Mouse (Mus musculus) MEL (cell line): Measurements from ENCODE around the gene Ankrd44. TPM values are rescaled to one million over a fixed set of nuclear protein-coding genes. Genes with fewer than 3 reads are reported as not detected.

Experiments
- DNase-seq: peaks from one replicate; pipeline ENCODE4 v3.0.0; 2011; ENCODE audit warnings: low read depth, low spot score
- H3K27ac ChIP-seq: 2 replicates; pipeline ENCODE4 v1.5.1; 2012; ENCODE audit warnings: low read depth, mild to moderate bottlenecking, control low read depth, low read length, moderate library complexity; ENCODE audit not compliant: control insufficient read depth
- H3K27me3 ChIP-seq, 2 experiments: fragments of 150-350 bp in 1 of 2; sonication (generic) in 1 of 2; 2 replicates each; pipeline ENCODE4 v1.6.1; 2012; ENCODE audit warnings: low read length in 2 of 2, mild to moderate bottlenecking in 2 of 2, improper control_type of control experiment in 1 of 2, moderate library complexity in 1 of 2; ENCODE audit not compliant: insufficient read depth in 2 of 2, control insufficient read depth in 1 of 2
- H3K36me3 ChIP-seq, 2 experiments: 2 replicates each; pipeline ENCODE4 v1.6.1; 2012 to 2014; ENCODE audit warnings: low read length in 2 of 2, improper control_type of control experiment in 1 of 2, inconsistent platforms in 1 of 2, mild to moderate bottlenecking in 1 of 2; ENCODE audit not compliant: insufficient read depth in 2 of 2, control insufficient read depth in 1 of 2
- H3K4me1 ChIP-seq, 2 experiments: fragments of 150-350 bp in 1 of 2; sonication (generic) in 1 of 2; 2 replicates each; pipeline ENCODE4 v1.6.1; 2012; ENCODE audit warnings: low read length in 2 of 2, improper control_type of control experiment in 1 of 2, mild to moderate bottlenecking in 1 of 2; ENCODE audit not compliant: insufficient read depth in 2 of 2, control insufficient read depth in 1 of 2
- H3K4me3 ChIP-seq, 2 experiments: fragments of 150-350 bp in 1 of 2; sonication (generic) in 1 of 2; 2 replicates each; pipeline ENCODE4 v1.5.1; 2012; ENCODE audit warnings: low read depth in 2 of 2, low read length in 2 of 2, mild to moderate bottlenecking in 2 of 2, moderate library complexity in 2 of 2, control low read depth in 1 of 2, improper control_type of control experiment in 1 of 2; ENCODE audit not compliant: control insufficient read depth in 1 of 2, insufficient read depth in 1 of 2
- H3K79me2 ChIP-seq: 2 replicates; pipeline ENCODE4 v1.6.1; 2012; ENCODE audit warnings: mild to moderate bottlenecking, low read length, moderate library complexity; ENCODE audit not compliant: control insufficient read depth, poor library complexity, insufficient read depth
- H3K9ac ChIP-seq: 2 replicates; pipeline ENCODE4 v1.6.1; 2012; ENCODE audit warnings: low read depth, mild to moderate bottlenecking, control low read depth, low read length, moderate library complexity; ENCODE audit not compliant: control insufficient read depth, poor library complexity, severe bottlenecking
- H3K9me3 ChIP-seq: fragments of 150-350 bp; sonication (generic); replicated peaks from 2 replicates; pipeline ENCODE4 v1.6.1; 2012; ENCODE audit warnings: mild to moderate bottlenecking, low read length, improper control_type of control experiment, moderate library complexity; ENCODE audit not compliant: insufficient read depth
- BHLHE40 ChIP-seq: IDR thresholded peaks from 2 replicates; pipeline ENCODE4 v1.6.1; 2012; ENCODE audit warnings: low read depth, mild to moderate bottlenecking, inconsistent platforms, low read length, improper control_type of control experiment, borderline replicate concordance
- CHD2 ChIP-seq: IDR thresholded peaks from 2 replicates; pipeline ENCODE4 v1.6.1; 2011; ENCODE audit warnings: low read length, improper control_type of control experiment
- ELF1 ChIP-seq: IDR thresholded peaks from 2 replicates; pipeline ENCODE4 v1.6.1; 2014; ENCODE audit warnings: low read depth, mild to moderate bottlenecking, inconsistent platforms, low read length, improper control_type of control experiment, moderate library complexity
- GABPA ChIP-seq: IDR thresholded peaks from 2 replicates; pipeline ENCODE4 v1.6.1; 2012; ENCODE audit warnings: low read depth, mild to moderate bottlenecking, inconsistent platforms, low read length, improper control_type of control experiment, moderate library complexity
- HCFC1 ChIP-seq: IDR thresholded peaks from 2 replicates; pipeline ENCODE4 v1.6.1; 2012; ENCODE audit warnings: low read depth, mild to moderate bottlenecking, inconsistent platforms, low read length, improper control_type of control experiment, moderate library complexity
- JUND ChIP-seq: IDR thresholded peaks from 2 replicates; pipeline ENCODE4 v1.6.1; 2011; ENCODE audit warnings: low read depth, mild to moderate bottlenecking, improper control_type of control experiment, low read length
- MAFK ChIP-seq: IDR thresholded peaks from 2 replicates; pipeline ENCODE4 v1.6.1; 2011; ENCODE audit warnings: low read depth, mild to moderate bottlenecking, low read length, improper control_type of control experiment, borderline replicate concordance
- MAX ChIP-seq: IDR thresholded peaks from 2 replicates; pipeline ENCODE4 v1.6.1; 2011; ENCODE audit warnings: low read length, improper control_type of control experiment
- MAZ ChIP-seq: IDR thresholded peaks from 2 replicates; pipeline ENCODE4 v1.6.1; 2012; ENCODE audit warnings: low read depth, mild to moderate bottlenecking, inconsistent platforms, low read length, improper control_type of control experiment
- MEF2A ChIP-seq: IDR thresholded peaks from 2 replicates; pipeline ENCODE4 v1.6.1; 2014; ENCODE audit warnings: low read depth, mild to moderate bottlenecking, inconsistent platforms, low read length, improper control_type of control experiment; ENCODE audit not compliant: poor library complexity, insufficient replicate concordance, severe bottlenecking; ENCODE audit errors: extremely low read depth
- MXI1 ChIP-seq: IDR thresholded peaks from 2 replicates; pipeline ENCODE4 v1.6.1; 2011; ENCODE audit warnings: mild to moderate bottlenecking, low read depth, low read length, improper control_type of control experiment
- RAD21 ChIP-seq: IDR thresholded peaks from 2 replicates; pipeline ENCODE4 v1.6.1; 2011; ENCODE audit warnings: mild to moderate bottlenecking, low read depth, low read length, improper control_type of control experiment
- RCOR1 ChIP-seq: IDR thresholded peaks from 2 replicates; pipeline ENCODE4 v1.6.1; 2012; ENCODE audit warnings: low read depth, mild to moderate bottlenecking, inconsistent platforms, low read length, improper control_type of control experiment
- TAL1 ChIP-seq: IDR thresholded peaks from 2 replicates; pipeline ENCODE4 v1.6.1; 2012; ENCODE audit warnings: mild to moderate bottlenecking, inconsistent platforms, low read length, moderate library complexity, mixed read lengths
- TCF12 ChIP-seq: IDR thresholded peaks from 2 replicates; pipeline ENCODE4 v1.6.1; 2014; ENCODE audit warnings: low read depth, mild to moderate bottlenecking, inconsistent platforms, low read length, improper control_type of control experiment, moderate library complexity
- USF2 ChIP-seq, 2 experiments: IDR thresholded peaks; 2 replicates each; pipeline ENCODE4 v1.6.1; 2011 to 2012; ENCODE audit warnings: improper control_type of control experiment in 2 of 2, low read length in 2 of 2, borderline replicate concordance in 1 of 2, inconsistent platforms in 1 of 2, low read depth in 1 of 2, mild to moderate bottlenecking in 1 of 2; ENCODE audit not compliant: insufficient read depth in 1 of 2
- ZC3H11A ChIP-seq: IDR thresholded peaks from 2 replicates; pipeline ENCODE4 v1.6.1; 2012; ENCODE audit warnings: low read depth, mild to moderate bottlenecking, inconsistent platforms, low read length, improper control_type of control experiment
- ZKSCAN1 ChIP-seq: IDR thresholded peaks from 2 replicates; pipeline ENCODE4 v1.6.1; 2012; ENCODE audit warnings: low read depth, mild to moderate bottlenecking, inconsistent platforms, low read length, improper control_type of control experiment, moderate library complexity
- polyA plus RNA-seq, 2 experiments: library from polyadenylated mRNA; stranded (reverse) in 1 of 2; unstranded in 1 of 2; fragments of >175 nt in 1 of 2; fragments of >200 nt in 1 of 2; gene quantifications; 2 replicates each; pipeline versions ENCODE4 v1.2.1 to v1.2.4; 2012; ENCODE audit warnings: low replicate concordance in 2 of 2, low read depth in 1 of 2; ENCODE audit not compliant: insufficient read length in 2 of 2, insufficient read depth in 1 of 2, missing spikeins in 1 of 2
- total RNA-seq: library from RNA; depleted of rRNA; stranded (reverse); fragments of 300-350 nt; gene quantifications from 2 replicates; pipeline ENCODE4 v1.2.3, GENCODE M21; 2012

Ankrd44 gene
- total and polyA plus RNA-seq, 3 experiments: 2.3 to 4.4 TPM; not detected in 1

- H3K27ac ChIP-seq: no peak overlapping the region
- H3K36me3 ChIP-seq: no peaks in the 10 kb centered on the region
- no peak for DNase-seq
- H3K27me3 ChIP-seq: no peaks in the 10 kb centered on the region
- TF ChIP-seq HCFC1: no peak
- TF ChIP-seq MXI1: no peak
- TF ChIP-seq MEF2A: no peak
- TF ChIP-seq BHLHE40: no peak
- no peak for TF ChIP-seq TCF12
- TF ChIP-seq CHD2: no peak
- no peak for TF ChIP-seq TAL1
- TF ChIP-seq JUND: no peak
- TF ChIP-seq USF2 (IDR thresholded peaks at IDR 0.05; ENCODE audit: borderline replicate concordance in 1 of 2, insufficient read depth in 1 of 2, low read depth in 1 of 2, low read length in 2 of 2): no peak
- no peak for TF ChIP-seq ZC3H11A
- TF ChIP-seq GABPA: no peak
- no peak for TF ChIP-seq RCOR1
- no peak for TF ChIP-seq MAX
- TF ChIP-seq MAFK: no peak
- no peak for TF ChIP-seq ELF1
- no peaks in the 10 kb centered on the region for H3K9me3 ChIP-seq
- H3K4me3 ChIP-seq: no peak overlapping the region
- H3K4me1 ChIP-seq: no peaks in the 10 kb centered on the region
- no peaks in the 10 kb centered on the region for H3K79me2 ChIP-seq
- H3K9ac ChIP-seq: no peak overlapping the region
Observed at GRCm38 (mm10) chr1:54807832-54808231, 118.4 kb downstream of the Ankrd44 start.

- TF ChIP-seq ZC3H11A (no peak), RAD21 (no peak), ZKSCAN1 (no peak), MAZ (no peak), CHD2 (no peak)
- H3K9ac ChIP-seq: no peak overlapping the region
- no peaks in the 10 kb centered on the region for H3K27me3 ChIP-seq
- no peak for DNase-seq
- H3K4me1 ChIP-seq: no peaks in the 10 kb centered on the region
- H3K4me3 ChIP-seq: no peak overlapping the region
- no peaks in the 10 kb centered on the region for H3K36me3 ChIP-seq
- no peaks in the 10 kb centered on the region for H3K9me3 ChIP-seq
- no peak overlapping the region for H3K27ac ChIP-seq
- H3K79me2 ChIP-seq: no peaks in the 10 kb centered on the region
Observed at GRCm38 (mm10) chr1:54806116-54806850, 119.9 kb downstream of the Ankrd44 start.
